Mouse (Mus musculus) lung, embryonic 14.5 days (tissue): ENCODE data around the gene Aldh1b1. TPM values are rescaled to one million over a fixed set of nuclear protein-coding genes. Genes with fewer than 3 reads are reported as not detected.

Experiments
- ATAC-seq: fragments of 200-750 bp; cut with Nextera tagmentation; 2 replicates; pipeline ENCODE4 v1.8.0; 2017; ENCODE audit warnings: mild to moderate bottlenecking, moderate TSS enrichment, moderate library complexity; ENCODE audit not compliant: insufficient read depth
- DNase-seq: peaks from one replicate; pipeline ENCODE4 v3.0.0-alpha.2; 2015
- H3K27ac ChIP-seq: fragments of 300-500 bp; sonication (generic); 2 replicates; pipeline ENCODE4 v1.5.1; 2014; ENCODE audit warnings: low read depth, mild to moderate bottlenecking, moderate library complexity
- H3K27me3 ChIP-seq: fragments of 300-500 bp; sonication (generic); 2 replicates; pipeline ENCODE4 v1.6.1; 2014; ENCODE audit warnings: low read length, control low read depth; ENCODE audit not compliant: insufficient read depth
- H3K36me3 ChIP-seq: fragments of 300-500 bp; sonication (generic); 2 replicates; pipeline ENCODE4 v1.6.1; 2014; ENCODE audit warnings: control low read depth; ENCODE audit not compliant: insufficient read depth
- H3K4me1 ChIP-seq: fragments of 300-500 bp; sonication (generic); 2 replicates; pipeline ENCODE4 v1.6.1; 2014; ENCODE audit warnings: antibody characterized with exemption, control low read depth; ENCODE audit not compliant: insufficient read depth
- H3K4me2 ChIP-seq: fragments of 300-500 bp; sonication (generic); 2 replicates; pipeline ENCODE4 v1.6.1; 2014; ENCODE audit warnings: mild to moderate bottlenecking
- H3K4me3 ChIP-seq: fragments of 300-500 bp; sonication (generic); 2 replicates; pipeline ENCODE4 v1.5.1; 2014; ENCODE audit warnings: low read depth, low read length
- H3K9ac ChIP-seq: fragments of 300-500 bp; sonication (generic); 2 replicates; pipeline ENCODE4 v1.6.1; 2014
- H3K9me3 ChIP-seq: fragments of 300-500 bp; sonication (generic); 2 replicates; pipeline ENCODE4 v1.6.1; 2016; ENCODE audit warnings: low read depth, low read length, control low read depth
- CTCF ChIP-seq: IDR thresholded peaks from 2 replicates; pipeline ENCODE4 v1.5.1; 2016; ENCODE audit warnings: antibody characterized with exemption, low read depth
- WGBS: fragments of 180-500 bp; shearing (Covaris S2); extraction: QIAGEN DNeasy Blood & Tissue Kit; methylation state at CpG from one replicate; pipeline ENCODE4 v1.1.7; 2014; 5-methylcytosine and 5-hydroxymethylcytosine counted together
- polyA plus RNA-seq: library from polyadenylated mRNA; unstranded; fragments of >200 nt; fragmentation: Nextera tagmentation; extraction: Ambion mirVana; gene quantifications from 2 replicates; pipeline ENCODE4 v1.2.1, GENCODE M21; 2014

Gene Aldh1b1
- polyA plus RNA-seq, 1 experiment from 2014 or later, result 0.83 TPM

DNA sequence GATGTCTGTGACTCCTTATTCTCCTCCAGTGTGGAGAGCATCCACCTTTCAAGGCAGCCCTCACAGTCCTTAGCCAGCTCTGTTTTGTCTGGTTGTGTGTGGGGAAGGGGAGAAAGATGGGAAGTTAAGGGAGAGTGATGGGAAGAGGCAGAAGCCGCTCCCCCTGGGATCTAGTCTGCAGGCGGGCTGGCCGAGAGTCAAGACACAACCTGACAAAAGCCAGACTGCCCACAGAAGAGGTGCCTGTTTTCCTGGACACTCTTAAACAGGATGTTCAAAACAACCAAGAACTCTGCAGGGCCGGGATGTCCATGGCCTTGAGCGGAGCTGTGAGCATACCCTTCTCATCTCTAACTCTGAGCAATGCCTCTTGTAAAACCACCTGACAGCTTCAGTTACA lies 2.1 kb upstream of the Aldh1b1 start:
- DNase-seq, result no peak
- 45% methylated on average over 5 of the region's 5 CpGs for WGBS
- Histone ChIP-seq H3K4me1 (peaks cover 4% of the 10 kb centered on the region), H3K36me3 (no peaks in the 10 kb centered on the region), H3K9ac (no peak overlapping the region), H3K4me2 (no peak overlapping the region), H3K27me3 (no peaks in the 10 kb centered on the region), H3K9me3 (no peaks in the 10 kb centered on the region), H3K4me3 (no peak overlapping the region), H3K27ac (no peak overlapping the region)
- ATAC-seq, result no peak
- no peak for TF ChIP-seq CTCF

DNA sequence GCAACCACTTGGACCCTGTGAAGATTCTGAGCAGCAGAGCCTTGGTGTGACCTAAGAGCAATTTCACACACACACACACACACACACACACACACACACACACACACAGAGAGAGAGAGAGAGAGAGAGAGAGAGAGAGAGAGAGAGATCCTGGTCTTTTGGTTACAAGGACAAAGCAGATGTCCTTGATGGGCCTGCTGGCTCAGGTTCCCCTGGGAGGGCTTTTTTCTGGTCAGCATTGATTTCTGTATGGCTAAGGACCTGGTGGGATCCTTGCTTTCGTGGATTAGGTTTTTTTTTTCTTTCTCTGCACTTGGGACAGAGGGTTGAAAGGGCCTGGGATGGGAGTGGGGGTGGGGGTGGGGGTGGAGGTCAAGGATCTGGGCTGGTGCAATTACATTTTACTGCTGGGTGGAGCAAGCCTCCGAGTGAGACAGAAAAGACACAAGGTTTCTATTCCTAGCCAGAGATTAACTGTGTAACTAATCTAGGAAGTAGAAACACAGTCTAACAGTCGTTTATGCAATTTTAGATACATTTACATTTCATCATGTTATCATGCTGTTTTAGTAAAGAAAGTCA lies 1.2 kb downstream of the Aldh1b1 start:
- DNase-seq (no peak), ATAC-seq (no peak)
- Histone ChIP-seq H3K36me3 (no peaks in the 10 kb centered on the region), H3K4me3 (no peak overlapping the region), H3K27me3 (no peaks in the 10 kb centered on the region), H3K27ac (no peak overlapping the region), H3K4me2 (no peak overlapping the region), H3K4me1 (peaks cover 4% of the 10 kb centered on the region), H3K9me3 (no peaks in the 10 kb centered on the region), H3K9ac (no peak overlapping the region)
- WGBS, result 39% methylated on average over 3 of the region's 3 CpGs
- no peak for TF ChIP-seq CTCF

DNA sequence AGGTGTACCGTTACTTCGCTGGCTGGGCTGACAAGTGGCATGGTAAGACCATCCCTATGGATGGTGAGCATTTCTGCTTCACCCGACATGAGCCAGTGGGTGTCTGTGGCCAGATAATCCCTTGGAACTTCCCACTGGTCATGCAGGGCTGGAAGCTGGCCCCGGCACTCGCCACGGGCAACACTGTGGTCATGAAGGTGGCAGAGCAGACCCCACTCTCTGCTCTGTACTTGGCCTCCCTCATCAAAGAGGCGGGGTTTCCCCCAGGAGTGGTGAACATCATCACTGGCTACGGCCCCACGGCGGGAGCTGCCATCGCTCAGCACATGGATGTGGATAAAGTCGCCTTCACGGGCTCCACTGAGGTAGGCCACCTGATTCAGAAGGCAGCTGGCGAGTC lies 4.1 kb downstream of the Aldh1b1 start:
- no peak overlapping the region for H3K4me2 ChIP-seq
- no peaks in the 10 kb centered on the region for H3K9me3 ChIP-seq
- 93% methylated on average over 14 of the region's 14 CpGs for WGBS
- no peak for TF ChIP-seq CTCF
- ATAC-seq (no peak), DNase-seq (no peak)
- no peaks in the 10 kb centered on the region for H3K27me3 ChIP-seq
- no peaks in the 10 kb centered on the region for H3K36me3 ChIP-seq
- H3K9ac ChIP-seq, result no peak overlapping the region
- H3K4me1 ChIP-seq, result no peaks in the 10 kb centered on the region; the same call in 1 of the 2 replicates
- H3K4me3 ChIP-seq, result no peak overlapping the region
- H3K27ac ChIP-seq, result no peak overlapping the region

DNA sequence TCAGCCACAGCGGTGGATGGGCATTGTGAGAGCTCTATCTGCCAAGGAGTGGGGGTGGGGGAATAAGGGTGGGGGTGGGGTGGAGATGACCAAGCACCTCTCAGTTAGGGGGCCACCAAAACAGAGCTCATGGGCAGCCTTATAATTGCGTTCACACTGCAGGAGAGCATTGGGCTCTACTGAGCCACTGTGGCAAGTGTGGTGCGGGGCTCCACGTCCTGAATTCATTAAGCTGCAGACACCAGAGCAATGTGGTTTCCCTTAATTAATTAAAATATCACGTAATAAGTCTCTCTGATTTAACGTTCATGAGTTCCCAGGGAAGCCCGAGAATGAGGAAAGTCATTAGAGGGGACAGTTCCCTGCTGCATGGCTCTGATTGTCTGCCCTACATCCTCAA lies 9.2 kb downstream of the Aldh1b1 start:
- no peak for ATAC-seq

DNA sequence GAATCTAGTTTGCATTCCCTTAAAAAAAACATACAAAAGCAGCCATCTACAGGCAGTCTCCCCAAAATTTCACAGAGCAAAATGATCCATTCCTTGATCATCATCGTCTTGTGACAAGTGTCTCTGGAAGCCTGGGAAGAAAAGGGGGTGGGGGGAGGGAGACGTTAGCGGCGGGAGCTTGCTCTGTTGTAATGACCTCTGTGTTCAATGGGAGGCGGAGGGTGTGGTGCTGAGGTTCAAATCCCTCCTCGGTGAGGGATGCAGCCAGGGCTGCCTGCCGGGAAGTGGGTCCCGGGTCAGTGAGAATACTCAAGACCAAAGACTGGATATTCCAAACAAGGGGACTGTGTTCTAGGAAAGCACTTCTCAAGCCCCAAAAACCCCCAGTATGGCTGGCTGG lies 12.4 kb downstream of the Aldh1b1 start:
- Histone ChIP-seq H3K9ac (no peak overlapping the region), H3K4me3 (no peak overlapping the region), H3K9me3 (no peaks in the 10 kb centered on the region), H3K27me3 (no peaks in the 10 kb centered on the region), H3K4me1 (no peaks in the 10 kb centered on the region), H3K4me2 (no peak overlapping the region), H3K27ac (no peak overlapping the region), H3K36me3 (no peaks in the 10 kb centered on the region)
- ATAC-seq (no peak), DNase-seq (no peak)
- TF ChIP-seq CTCF, result no peak
- 25% methylated on average over 8 of the region's 8 CpGs for WGBS

More for the DNA sequence above, 9.2 kb downstream of the Aldh1b1 start:
- TF ChIP-seq CTCF, result no peak
- Histone ChIP-seq H3K4me1 (no peaks in the 10 kb centered on the region), H3K36me3 (no peaks in the 10 kb centered on the region), H3K27me3 (no peaks in the 10 kb centered on the region), H3K27ac (no peak overlapping the region), H3K4me3 (no peak overlapping the region), H3K9me3 (no peaks in the 10 kb centered on the region), H3K4me2 (no peak overlapping the region), H3K9ac (no peak overlapping the region)
- WGBS, result 45% methylated on average over 7 of the region's 7 CpGs
- no peak for DNase-seq

DNA sequence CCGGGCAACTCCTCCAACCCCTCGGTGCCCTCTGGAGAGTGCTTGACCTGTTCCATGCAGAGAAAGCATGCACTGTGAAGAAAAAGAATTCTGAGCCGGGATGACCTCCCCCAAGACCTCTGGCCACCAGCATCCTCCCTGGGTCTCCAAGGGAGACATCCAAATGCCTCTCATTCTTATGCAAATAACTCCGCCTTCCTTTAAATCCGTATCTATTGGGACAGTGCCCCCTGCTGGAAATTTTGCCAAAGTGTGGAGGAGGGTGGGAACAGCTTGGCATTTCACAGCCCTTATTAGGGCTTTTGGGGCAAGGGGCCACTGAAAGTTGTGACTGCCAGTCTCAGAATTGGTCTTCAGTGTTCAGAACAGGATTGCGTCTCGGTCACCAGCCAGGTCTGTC lies 16.7 kb downstream of the Aldh1b1 start:
- Histone ChIP-seq H3K4me3 (no peak overlapping the region), H3K27ac (no peak overlapping the region), H3K9me3 (no peaks in the 10 kb centered on the region), H3K9ac (no peak overlapping the region), H3K4me2 (no peak overlapping the region), H3K36me3 (no peaks in the 10 kb centered on the region), H3K4me1 (peaks cover 13% of the 10 kb centered on the region), H3K27me3 (no peaks in the 10 kb centered on the region)
- no peak for ATAC-seq
- WGBS, result 50% methylated on average over 7 of the region's 7 CpGs
- peak; percentile 73 for DNase-seq
- TF ChIP-seq CTCF, result peak; percentile 64

DNA sequence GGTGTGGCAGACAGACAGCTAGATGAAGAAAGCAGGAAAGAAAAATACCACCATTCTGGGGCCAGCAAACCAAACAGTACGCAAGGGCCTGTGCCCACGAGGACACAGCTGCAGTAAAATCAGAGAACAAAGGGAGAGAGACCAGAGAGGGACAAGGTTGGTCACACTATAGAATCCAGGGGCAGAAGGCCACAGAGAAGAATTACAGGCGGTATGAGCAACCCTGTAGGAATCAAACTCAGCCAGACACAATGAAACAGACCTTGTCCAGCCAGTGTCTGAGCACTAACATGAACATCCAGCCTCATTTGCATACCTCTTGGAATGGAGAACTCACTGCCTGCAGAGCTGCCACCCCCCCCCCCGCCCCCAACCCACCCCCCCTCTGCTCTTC lies 20.0 kb downstream of the Aldh1b1 start:
- peak overlapping the region; percentile 72; the same call in 1 of the 2 replicates for H3K27ac ChIP-seq

More for the DNA sequence above, 20.0 kb downstream of the Aldh1b1 start:
- TF ChIP-seq CTCF, result no peak
- no peak overlapping the region for H3K9ac ChIP-seq
- peak overlapping the region; percentile 62 for H3K4me2 ChIP-seq
- H3K36me3 ChIP-seq, result no peaks in the 10 kb centered on the region
- ATAC-seq (no peak; the same call in 1 of the 2 replicates), DNase-seq (no peak)
- H3K27me3 ChIP-seq, result peaks cover 8% of the 10 kb centered on the region; the same call in 1 of the 2 replicates
- H3K9me3 ChIP-seq, result no peaks in the 10 kb centered on the region
- H3K4me1 ChIP-seq, result peaks cover 13% of the 10 kb centered on the region
- WGBS, result 27% methylated on average over 4 of the region's 4 CpGs
- no peak overlapping the region for H3K4me3 ChIP-seq
